Mouse (Mus musculus) layer of hippocampus, adult 9-10 months (tissue): ENCODE measurements around the gene Gm20388.

ENCODE experiments used
- DNase-seq: peaks from one replicate; pipeline ENCODE4 v3.0.0; 2022; ENCODE audit warnings: low spot score

Gm20388 gene

DNA sequence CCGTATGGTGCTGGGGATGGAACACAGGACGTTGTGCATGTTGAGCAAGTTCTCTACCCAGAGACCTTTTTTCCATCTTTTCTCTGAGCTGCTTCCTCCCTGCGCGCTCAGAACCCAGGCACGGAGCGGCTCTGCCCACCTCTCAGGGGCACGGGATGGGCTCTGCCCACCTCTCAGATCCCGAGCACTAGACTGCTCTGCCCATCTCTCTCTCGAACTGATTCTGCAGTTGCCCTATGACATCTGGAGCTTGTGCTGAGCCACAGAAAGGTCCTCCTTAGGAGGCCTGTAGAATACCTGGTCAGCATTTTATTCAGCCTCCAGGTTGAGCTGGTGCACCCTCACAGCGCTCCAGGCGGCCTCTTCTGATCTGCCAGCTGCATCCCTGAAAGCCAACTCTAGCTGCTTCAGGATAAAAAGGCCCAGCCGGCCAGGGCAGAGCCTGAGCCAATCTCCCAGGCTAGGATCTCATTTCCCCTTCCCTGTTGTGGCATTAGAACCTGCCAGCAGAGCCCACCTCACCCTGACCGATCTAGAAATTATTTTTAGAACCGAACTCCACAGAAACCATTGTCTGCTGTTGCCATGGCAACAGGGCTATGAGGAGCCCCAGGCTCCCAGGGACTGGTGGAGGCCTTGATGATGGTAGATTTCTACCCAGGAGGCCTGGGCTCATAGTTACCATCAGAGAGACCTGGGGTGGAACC lies 1777.0 kb downstream of the Gm20388 start:
- DNase-seq: no peak

DNA sequence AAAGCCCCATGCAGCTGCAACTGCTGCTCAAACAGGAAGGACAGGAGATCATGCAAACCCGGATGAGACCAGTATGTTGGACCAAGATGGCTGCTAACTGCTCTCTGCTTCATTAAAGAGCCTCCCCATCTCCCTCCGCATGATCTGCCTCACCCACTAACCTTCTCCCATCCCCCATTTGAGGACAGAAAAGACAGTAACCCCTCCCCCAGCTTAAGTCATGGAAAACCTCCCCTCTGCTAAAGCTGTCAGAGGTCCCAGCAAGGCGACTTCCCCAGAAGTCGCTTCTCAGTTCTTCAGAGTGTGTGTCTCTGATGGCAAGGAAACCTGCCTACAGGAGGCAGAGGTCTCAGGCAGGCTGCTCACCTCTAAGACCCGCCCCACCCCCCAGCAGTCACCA lies 1777.9 kb downstream of the Gm20388 start:
- DNase-seq: no peak

DNA sequence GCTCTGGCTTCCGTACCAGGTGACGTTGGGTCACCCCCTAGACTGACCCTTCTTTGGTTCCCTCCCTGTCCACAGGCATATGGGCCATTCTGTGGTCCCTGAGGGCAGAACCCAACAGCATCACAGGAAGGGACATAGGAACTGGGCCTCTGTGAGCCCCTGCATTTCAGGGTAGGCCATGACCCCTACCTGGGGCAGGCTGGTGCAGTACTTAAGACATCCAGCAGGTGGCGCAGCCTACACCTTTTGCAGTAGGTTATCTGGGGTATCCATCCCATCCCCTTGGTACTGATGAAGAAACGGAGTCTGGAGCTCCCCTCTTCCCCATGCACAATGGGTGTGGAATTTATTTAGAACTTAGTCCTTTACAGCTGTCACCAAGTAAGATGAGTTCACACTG lies 1783.8 kb downstream of the Gm20388 start:
- no peak for DNase-seq

- DNase-seq: no peak
Measured at GRCm38 (mm10) chr8:121695585-121696184, 1785.0 kb downstream of the Gm20388 start.

DNA sequence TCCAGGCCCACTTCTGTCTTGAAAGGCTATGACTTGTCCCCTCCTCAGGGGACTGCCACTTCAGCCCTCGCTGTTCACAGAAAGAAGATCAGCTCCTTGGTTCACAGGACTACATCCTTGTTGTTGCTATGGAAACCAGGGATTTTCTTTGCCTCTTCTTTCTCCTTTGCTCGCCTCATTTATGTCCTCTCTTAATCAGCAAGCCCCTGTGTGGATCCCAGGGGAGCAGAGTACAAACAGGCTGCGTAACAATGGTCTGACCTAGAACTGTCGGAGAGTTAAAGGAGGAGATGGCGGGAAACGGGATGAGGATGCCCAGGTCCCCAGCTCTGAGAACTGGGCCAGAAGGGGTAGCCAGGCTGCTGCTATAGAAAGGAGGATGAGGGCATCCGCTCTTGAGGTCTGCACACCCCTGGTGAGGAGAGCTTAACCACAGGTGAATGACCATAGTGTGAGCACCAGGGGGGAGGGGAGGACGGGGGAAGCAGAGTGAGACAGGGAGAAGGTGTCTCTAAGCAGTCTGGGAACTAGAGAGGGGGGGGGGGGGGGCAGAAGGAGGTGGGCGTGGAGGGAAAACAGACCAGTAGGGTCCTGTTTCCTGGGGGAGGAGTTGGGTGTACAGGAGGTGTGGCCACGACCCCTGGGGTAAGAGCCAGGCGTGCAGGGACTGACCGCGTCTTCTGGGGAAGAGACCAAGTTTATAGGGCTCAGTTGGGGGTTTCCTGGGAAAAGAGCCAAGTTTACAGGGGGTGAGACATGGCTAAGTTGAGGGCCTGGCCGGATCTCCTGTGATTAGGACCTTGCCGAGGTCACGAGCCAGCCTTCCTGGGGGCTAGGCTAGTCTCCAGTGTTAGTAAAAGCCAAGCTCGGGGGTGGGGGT lies 1787.3 kb downstream of the Gm20388 start:
- no peak for DNase-seq

DNA sequence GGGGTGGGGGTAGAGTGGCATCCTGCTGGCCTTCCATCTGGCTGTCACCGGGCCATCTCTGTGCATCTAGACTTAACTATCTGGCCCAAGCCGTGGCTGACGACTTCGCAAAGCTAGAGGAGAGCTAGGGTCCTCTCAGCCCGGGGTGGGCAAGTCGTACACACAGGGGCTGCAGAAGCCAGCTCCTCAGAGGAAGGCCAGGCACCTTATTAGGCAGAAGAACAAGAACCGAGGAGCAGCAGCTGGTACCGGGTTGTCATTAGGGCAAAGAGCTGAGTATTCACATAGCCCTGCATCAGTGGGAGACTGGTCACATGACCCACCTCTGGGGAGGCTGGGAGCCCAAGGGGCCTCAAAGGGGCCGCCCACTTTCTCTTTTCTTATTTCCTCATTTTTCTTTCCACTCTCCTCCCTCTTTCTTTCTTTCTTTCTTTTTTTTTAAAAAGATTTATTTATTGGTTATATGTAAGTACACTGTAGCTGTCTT lies 1788.0 kb downstream of the Gm20388 start:
- no peak for DNase-seq

DNA sequence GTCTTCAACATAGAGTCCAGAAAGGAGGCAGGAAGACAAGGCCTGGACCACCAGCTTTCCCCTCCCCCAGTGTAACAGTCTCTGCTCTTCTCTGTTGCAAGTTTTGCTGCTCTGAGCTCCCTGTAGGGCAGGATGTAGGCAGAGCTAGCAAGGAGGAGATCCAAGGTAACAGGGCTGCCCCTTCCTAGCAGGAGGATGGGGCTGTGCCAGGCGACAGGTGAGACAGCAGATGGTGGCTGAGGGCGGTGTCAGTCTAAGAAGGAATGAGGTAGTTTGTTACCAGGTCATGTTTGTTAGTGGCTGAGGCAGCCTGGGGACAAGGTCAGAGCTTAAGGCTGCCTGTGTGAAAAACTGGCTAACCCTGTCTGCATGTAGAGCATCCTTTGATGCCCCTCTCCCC lies 1789.3 kb downstream of the Gm20388 start:
- no peak for DNase-seq

DNA sequence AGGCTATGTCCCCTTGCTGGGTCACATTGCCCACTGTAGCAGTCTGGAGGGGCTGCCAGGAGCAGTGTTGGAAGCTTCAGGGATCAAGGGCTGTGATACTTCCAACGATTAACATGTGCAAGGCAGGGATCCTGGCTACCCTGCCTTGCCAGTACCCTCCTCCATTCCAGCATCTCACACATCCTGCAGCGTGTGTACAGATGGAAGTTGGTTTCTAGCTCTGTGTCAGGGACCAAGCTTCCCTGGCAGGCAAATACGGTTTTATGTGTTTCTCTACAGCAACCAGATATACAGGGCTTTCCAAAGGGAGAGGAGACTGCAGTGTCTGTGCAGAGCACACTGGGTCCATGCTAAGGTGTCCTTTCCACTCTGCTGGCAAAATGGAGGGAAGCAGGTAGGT lies 1794.5 kb downstream of the Gm20388 start:
- no peak for DNase-seq

GRCm38 (mm10) chr8:121706956-121707355 lies 1796.3 kb downstream of the Gm20388 start:
- DNase-seq: no peak

DNA sequence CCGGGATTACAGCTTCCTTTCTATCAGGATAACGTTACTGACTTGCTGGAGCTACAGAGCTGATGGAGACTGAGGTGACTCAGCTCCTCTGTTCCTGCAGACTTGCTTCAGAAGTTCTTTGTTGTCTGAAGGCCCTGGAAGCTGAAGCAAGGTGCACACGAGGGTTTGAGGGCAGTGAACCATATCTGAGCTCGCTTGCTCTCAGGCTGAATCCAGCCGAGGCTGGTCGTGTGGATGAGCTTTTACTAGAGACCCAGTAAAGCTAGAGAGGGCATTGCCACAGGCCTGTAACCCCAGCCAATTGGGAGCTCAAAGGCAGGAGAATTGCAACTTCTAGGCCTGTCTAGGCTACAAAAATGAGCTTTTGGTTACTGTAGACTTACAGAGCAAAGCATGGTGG lies 1797.8 kb downstream of the Gm20388 start:
- DNase-seq: no peak

- DNase-seq: no peak
Measured at GRCm38 (mm10) chr8:121717502-121717901, 1806.9 kb downstream of the Gm20388 start.

DNA sequence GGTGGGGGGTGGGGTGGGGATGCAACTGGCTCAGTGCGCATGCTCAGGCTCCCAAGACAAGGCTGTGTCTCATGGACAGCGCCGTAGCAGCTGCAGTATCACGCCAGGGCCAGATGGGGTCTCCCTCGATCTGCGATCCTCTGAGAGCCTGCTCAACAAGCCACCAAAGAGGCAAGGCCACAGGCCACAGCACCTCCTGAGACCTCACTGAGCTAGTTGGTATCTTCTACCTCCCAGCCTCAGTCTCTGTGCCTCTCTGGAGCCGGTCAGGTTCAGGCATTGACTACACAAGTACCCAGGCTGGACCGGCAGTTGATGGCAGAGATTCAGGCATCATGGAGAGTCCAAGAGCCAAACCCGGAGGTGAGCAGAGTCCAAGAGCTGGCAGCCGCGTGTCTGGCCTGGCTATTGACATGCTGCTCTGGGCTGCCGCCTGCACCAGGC lies 1807.4 kb downstream of the Gm20388 start:
- peak; percentile 96 for DNase-seq

- DNase-seq: no peak
Measured at GRCm38 (mm10) chr8:121718925-121719324, 1808.3 kb downstream of the Gm20388 start.

- no peak for DNase-seq
Measured at GRCm38 (mm10) chr8:121721072-121721471, 1810.4 kb downstream of the Gm20388 start.

DNA sequence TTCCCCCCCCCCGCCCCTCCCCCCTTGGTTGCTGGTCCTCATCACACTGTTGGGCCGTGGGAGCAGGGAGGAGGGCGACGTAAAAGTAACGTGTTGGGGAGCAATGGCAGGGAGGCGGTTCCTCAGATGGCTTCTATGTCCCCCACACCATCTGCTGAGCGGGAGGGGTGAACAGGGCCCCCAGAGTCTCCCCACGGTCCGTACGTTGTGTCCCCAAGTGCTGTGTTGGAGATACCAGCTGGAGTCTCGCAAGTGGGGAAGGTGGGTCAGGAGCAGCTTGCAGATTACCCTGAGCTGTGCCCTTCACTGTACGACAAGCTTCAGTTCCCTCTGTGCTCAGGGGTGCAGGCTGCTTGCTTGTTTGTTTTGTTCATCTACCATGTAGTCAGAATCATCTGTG lies 1813.2 kb downstream of the Gm20388 start:
- DNase-seq: no peak

DNA sequence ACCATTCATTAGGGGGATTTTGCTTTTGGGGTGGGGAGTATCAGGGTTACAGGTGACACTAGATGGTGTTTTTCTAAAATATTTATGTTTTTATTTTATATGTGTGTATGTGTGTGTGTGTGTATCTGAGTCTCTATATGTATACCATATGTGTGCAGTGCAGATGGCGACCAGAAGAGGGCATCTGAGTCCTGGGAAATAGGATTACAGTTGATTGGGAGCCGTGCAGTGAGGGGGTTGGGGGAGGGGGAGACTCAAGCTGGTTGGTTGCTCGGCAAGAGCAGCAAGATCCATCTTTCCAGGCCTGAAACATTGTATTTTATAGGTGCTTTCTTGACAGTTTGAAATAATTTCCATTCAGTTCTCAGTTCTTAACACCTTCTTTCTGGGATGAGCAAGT lies 1816.5 kb downstream of the Gm20388 start:
- no peak for DNase-seq

GRCm38 (mm10) chr8:121729323-121729722 lies 1818.7 kb downstream of the Gm20388 start, which contains the start of gene Jph3:
Gene Jph3 (plus strand): TSS chr8:121729623.
- no peak for DNase-seq

GRCm38 (mm10) chr8:121729754-121730153 lies 1819.1 kb downstream of the Gm20388 start:
- DNase-seq: no peak

- DNase-seq: no peak
Measured at GRCm38 (mm10) chr8:121730170-121730569, 1819.5 kb downstream of the Gm20388 start.

DNA sequence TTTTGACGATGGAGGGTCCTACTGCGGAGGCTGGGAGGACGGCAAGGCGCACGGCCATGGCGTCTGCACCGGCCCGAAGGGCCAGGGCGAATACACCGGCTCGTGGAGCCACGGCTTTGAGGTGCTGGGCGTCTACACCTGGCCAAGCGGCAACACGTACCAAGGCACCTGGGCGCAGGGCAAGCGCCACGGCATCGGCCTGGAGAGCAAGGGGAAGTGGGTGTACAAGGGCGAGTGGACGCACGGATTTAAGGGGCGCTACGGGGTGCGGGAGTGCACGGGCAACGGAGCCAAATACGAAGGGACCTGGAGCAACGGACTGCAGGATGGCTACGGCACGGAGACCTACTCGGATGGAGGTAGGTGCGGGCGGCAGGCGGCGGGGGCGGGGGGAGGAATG lies 1820.0 kb downstream of the Gm20388 start:
- DNase-seq: no peak

DNA sequence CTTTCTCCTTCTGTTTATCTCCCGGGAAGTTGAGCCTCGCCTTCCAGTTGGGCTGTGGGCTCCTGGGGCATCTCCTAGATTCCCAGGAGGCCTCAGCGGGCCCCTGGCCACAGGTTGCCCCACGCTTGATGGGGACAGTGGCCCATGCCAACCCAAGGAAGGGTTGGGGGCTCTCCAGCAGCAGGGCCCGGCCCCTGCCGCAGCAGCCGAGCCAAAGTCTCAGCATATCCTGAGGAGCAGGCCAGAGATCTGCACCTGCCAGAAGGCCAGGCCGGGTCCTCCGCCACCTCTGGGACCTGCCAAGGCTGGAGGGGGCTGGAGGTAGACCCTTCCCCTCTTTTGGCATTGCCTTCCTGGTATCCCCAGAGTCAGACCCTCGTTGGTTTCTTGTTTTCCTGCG lies 1820.4 kb downstream of the Gm20388 start:
- no peak for DNase-seq

DNA sequence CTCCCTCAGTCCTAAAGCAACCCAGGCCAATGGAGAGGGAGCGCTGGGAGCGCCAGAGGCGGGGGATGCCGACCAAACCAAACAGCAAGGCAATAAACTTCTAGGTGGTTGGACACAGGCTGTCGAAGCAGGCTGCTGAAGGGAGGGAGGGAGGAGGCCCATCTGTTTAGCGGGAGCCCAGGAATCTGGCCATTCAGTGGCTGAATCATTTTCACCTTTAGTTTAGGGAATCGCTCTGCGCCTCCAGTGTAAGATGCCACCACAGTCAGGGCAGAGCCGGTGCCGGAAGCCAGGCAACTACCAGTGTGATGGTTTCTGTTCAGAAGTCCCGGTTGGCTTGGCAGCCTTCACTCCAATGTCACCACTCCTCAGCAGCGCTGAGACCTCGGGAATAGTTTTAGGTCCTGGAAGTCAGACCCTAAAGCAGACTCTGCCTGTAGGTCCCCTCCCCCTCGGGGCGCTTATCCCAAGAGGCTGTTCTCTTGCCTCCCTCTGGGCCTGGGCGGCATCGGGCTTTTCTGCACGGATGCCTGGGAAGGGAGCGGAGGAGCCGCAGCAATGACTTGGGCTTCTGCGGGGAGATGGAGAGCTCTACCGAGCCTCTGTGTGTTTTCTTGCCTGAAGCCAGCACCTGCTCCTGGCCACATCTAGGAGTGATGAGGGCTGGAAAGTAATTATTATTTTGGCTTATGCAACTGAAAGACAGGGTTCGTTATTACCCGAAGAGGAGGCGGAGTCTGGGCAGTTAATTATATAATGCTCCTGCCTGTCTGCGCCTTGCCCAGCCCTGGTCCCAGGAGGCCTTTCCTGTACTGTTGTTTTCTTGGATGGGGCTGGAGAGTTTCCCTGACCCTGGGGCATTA lies 1821.1 kb downstream of the Gm20388 start:
- peak; percentile 37 for DNase-seq
